Mouse (Mus musculus): Measurements from ENCODE around the gene Kcng3. TPM values are rescaled to one million over a fixed set of nuclear protein-coding genes. Genes with fewer than 3 reads are reported as not detected.

The Kcng3 gene
- polyA plus RNA-seq (2016; fragmentation: Nextera tagmentation; extraction: Ambion mirVana) = 0.06 TPM in 1 of 2 replicates, not detected in the other

GRCm38 (mm10) chr17:83631783-83632652 is at the start of gene Kcng3:
Gene Kcng3, minus strand, starts transcription at chr17:83631895.
- under 1% methylated on average over 80 of the region's 86 CpGs for WGBS
- peaks cover 16% of the 10 kb centered on the region for H3K4me1 ChIP-seq
- peaks cover 55% of the 10 kb centered on the region for H3K27me3 ChIP-seq
- H3K9ac ChIP-seq = peak within 1 kb of the TSS; percentile 59
- peak within 1 kb of the TSS; percentile 61 for H3K4me3 ChIP-seq
- H3K36me3 ChIP-seq = no peaks in the 10 kb centered on the region
- peak within 1 kb of the TSS; percentile 94 for H3K4me2 ChIP-seq (replicated peaks)
- ATAC-seq (ENCODE audit: insufficient number of reproducible peaks, insufficient read depth, low FRiP score, low TSS enrichment) = peak; percentile 39; the same call in 1 of the 2 replicates
- H3K27ac ChIP-seq = no peak within 1 kb of the TSS
- H3K9me3 ChIP-seq = no peaks in the 10 kb centered on the region

- no peaks in the 10 kb centered on the region for H3K27me3 ChIP-seq
- WGBS = 84% methylated on average over 1 of the region's 1 CpGs
- no peak overlapping the region for H3K4me3 ChIP-seq
- no peaks in the 10 kb centered on the region for H3K9me3 ChIP-seq
- no peak overlapping the region for H3K27ac ChIP-seq
- no peaks in the 10 kb centered on the region for H3K4me1 ChIP-seq
- no peak overlapping the region for H3K9ac ChIP-seq
- H3K4me2 ChIP-seq (replicated peaks) = no peak overlapping the region
- H3K36me3 ChIP-seq = no peaks in the 10 kb centered on the region
- ATAC-seq (ENCODE audit: insufficient number of reproducible peaks, insufficient read depth, low FRiP score, low TSS enrichment) = no peak
Measured at GRCm38 (mm10) chr17:83677370-83677769, 45.7 kb upstream of the Kcng3 start.

GRCm38 (mm10) chr17:83672685-83673084 is 41.0 kb upstream of the Kcng3 start:
- WGBS = 81% methylated on average over 4 of the region's 4 CpGs
- Histone ChIP-seq H3K4me2 (replicated peaks) (no peak overlapping the region), H3K9ac (no peak overlapping the region), H3K4me3 (no peak overlapping the region), H3K36me3 (no peaks in the 10 kb centered on the region), H3K9me3 (no peaks in the 10 kb centered on the region), H3K4me1 (no peaks in the 10 kb centered on the region), H3K27me3 (no peaks in the 10 kb centered on the region), H3K27ac (no peak overlapping the region)
- ATAC-seq (ENCODE audit: insufficient number of reproducible peaks, insufficient read depth, low FRiP score, low TSS enrichment) = no peak

- Histone ChIP-seq H3K4me2 (replicated peaks) (no peak overlapping the region), H3K4me1 (no peaks in the 10 kb centered on the region), H3K36me3 (no peaks in the 10 kb centered on the region), H3K9ac (no peak overlapping the region), H3K9me3 (no peaks in the 10 kb centered on the region), H3K4me3 (no peak overlapping the region), H3K27me3 (no peaks in the 10 kb centered on the region), H3K27ac (no peak overlapping the region)
- 87% methylated on average over 3 of the region's 3 CpGs for WGBS
- ATAC-seq (ENCODE audit: insufficient number of reproducible peaks, insufficient read depth, low FRiP score, low TSS enrichment) = no peak
Measured at GRCm38 (mm10) chr17:83667934-83668690, 36.4 kb upstream of the Kcng3 start.

- H3K4me1 ChIP-seq = no peaks in the 10 kb centered on the region
- H3K36me3 ChIP-seq = no peaks in the 10 kb centered on the region
- no peaks in the 10 kb centered on the region for H3K9me3 ChIP-seq
- H3K27me3 ChIP-seq = no peaks in the 10 kb centered on the region
- no peak overlapping the region for H3K4me3 ChIP-seq
- H3K9ac ChIP-seq = no peak overlapping the region
- H3K4me2 ChIP-seq (replicated peaks) = no peak overlapping the region
- 68% methylated on average over 13 of the region's 13 CpGs for WGBS
- H3K27ac ChIP-seq = no peak overlapping the region
- ATAC-seq (ENCODE audit: insufficient number of reproducible peaks, insufficient read depth, low FRiP score, low TSS enrichment) = no peak
Measured at GRCm38 (mm10) chr17:83666597-83667287, 35.0 kb upstream of the Kcng3 start.

GRCm38 (mm10) chr17:83664761-83665160 is 33.1 kb upstream of the Kcng3 start:
- no peak overlapping the region for H3K4me3 ChIP-seq
- no peak overlapping the region for H3K27ac ChIP-seq
- no peaks in the 10 kb centered on the region for H3K27me3 ChIP-seq
- H3K9ac ChIP-seq = no peak overlapping the region
- H3K9me3 ChIP-seq = no peaks in the 10 kb centered on the region
- no peak overlapping the region for H3K4me2 ChIP-seq (replicated peaks)
- WGBS = 37% methylated on average over 8 of the region's 8 CpGs
- H3K36me3 ChIP-seq = no peaks in the 10 kb centered on the region
- no peak for ATAC-seq (ENCODE audit: insufficient number of reproducible peaks, insufficient read depth, low FRiP score, low TSS enrichment)
- no peaks in the 10 kb centered on the region for H3K4me1 ChIP-seq

- Histone ChIP-seq H3K9ac (no peak overlapping the region), H3K9me3 (no peaks in the 10 kb centered on the region), H3K27me3 (no peaks in the 10 kb centered on the region), H3K36me3 (no peaks in the 10 kb centered on the region), H3K4me1 (no peaks in the 10 kb centered on the region), H3K4me3 (no peak overlapping the region), H3K27ac (no peak overlapping the region), H3K4me2 (replicated peaks) (no peak overlapping the region)
- 82% methylated on average over 1 of the region's 1 CpGs for WGBS
- no peak for ATAC-seq (ENCODE audit: insufficient number of reproducible peaks, insufficient read depth, low FRiP score, low TSS enrichment)
Measured at GRCm38 (mm10) chr17:83658943-83659342, 27.2 kb upstream of the Kcng3 start.

GRCm38 (mm10) chr17:83657375-83657774 is 25.7 kb upstream of the Kcng3 start:
- Histone ChIP-seq H3K9me3 (no peaks in the 10 kb centered on the region), H3K27ac (no peak overlapping the region), H3K9ac (no peak overlapping the region), H3K27me3 (no peaks in the 10 kb centered on the region), H3K36me3 (no peaks in the 10 kb centered on the region), H3K4me2 (replicated peaks) (no peak overlapping the region), H3K4me3 (no peak overlapping the region), H3K4me1 (no peaks in the 10 kb centered on the region)
- 63% methylated on average over 9 of the region's 9 CpGs for WGBS
- ATAC-seq (ENCODE audit: insufficient number of reproducible peaks, insufficient read depth, low FRiP score, low TSS enrichment) = no peak

- no peak overlapping the region for H3K4me3 ChIP-seq
- no peak for ATAC-seq (ENCODE audit: insufficient number of reproducible peaks, insufficient read depth, low FRiP score, low TSS enrichment)
- no peak overlapping the region for H3K4me2 ChIP-seq (replicated peaks)
- no peaks in the 10 kb centered on the region for H3K27me3 ChIP-seq
- H3K27ac ChIP-seq = no peak overlapping the region
- H3K36me3 ChIP-seq = no peaks in the 10 kb centered on the region
- no peaks in the 10 kb centered on the region for H3K9me3 ChIP-seq
- WGBS = 79% methylated on average over 3 of the region's 3 CpGs
- H3K4me1 ChIP-seq = no peaks in the 10 kb centered on the region
- no peak overlapping the region for H3K9ac ChIP-seq
Measured at GRCm38 (mm10) chr17:83655732-83656131, 24.0 kb upstream of the Kcng3 start.

GRCm38 (mm10) chr17:83654651-83655136 is 23.0 kb upstream of the Kcng3 start:
- 58% methylated on average over 13 of the region's 13 CpGs for WGBS
- no peak for ATAC-seq (ENCODE audit: insufficient number of reproducible peaks, insufficient read depth, low FRiP score, low TSS enrichment)
- Histone ChIP-seq H3K27ac (no peak overlapping the region), H3K36me3 (no peaks in the 10 kb centered on the region), H3K9me3 (no peaks in the 10 kb centered on the region), H3K27me3 (no peaks in the 10 kb centered on the region), H3K4me3 (no peak overlapping the region), H3K4me1 (no peaks in the 10 kb centered on the region), H3K9ac (no peak overlapping the region), H3K4me2 (replicated peaks) (no peak overlapping the region)

GRCm38 (mm10) chr17:83653635-83654034 is 21.9 kb upstream of the Kcng3 start:
- no peak for ATAC-seq (ENCODE audit: insufficient number of reproducible peaks, insufficient read depth, low FRiP score, low TSS enrichment)
- H3K27me3 ChIP-seq = no peaks in the 10 kb centered on the region
- no peak overlapping the region for H3K9ac ChIP-seq
- H3K9me3 ChIP-seq = no peaks in the 10 kb centered on the region
- no peaks in the 10 kb centered on the region for H3K36me3 ChIP-seq
- WGBS = 91% methylated on average over 3 of the region's 3 CpGs
- no peak overlapping the region for H3K27ac ChIP-seq
- H3K4me2 ChIP-seq (replicated peaks) = no peak overlapping the region
- no peaks in the 10 kb centered on the region for H3K4me1 ChIP-seq
- H3K4me3 ChIP-seq = no peak overlapping the region

Measured in embryonic facial prominence, embryonic 12.5 days (tissue).